Mouse (Mus musculus) heart, adult 2 months (tissue): ENCODE measurements around the gene Ccnd3. TPM values are rescaled to one million over a fixed set of nuclear protein-coding genes. Genes with fewer than 3 reads are reported as not detected.

ENCODE experiments used
- DNase-seq, 2 experiments: peaks; one replicate each; pipeline ENCODE4 v3.0.0; 2021
- H3K27ac ChIP-seq: fragments of 200-600 bp; 2 replicates; pipeline ENCODE4 v1.8.1; 2022
- H3K27me3 ChIP-seq: fragments of 200-500 bp; 2 replicates; pipeline ENCODE4 v1.6.1; 2012; ENCODE audit warnings: mild to moderate bottlenecking, low read length, inconsistent platforms, mixed read lengths; ENCODE audit not compliant: control insufficient read depth, insufficient read depth
- H3K36me3 ChIP-seq: fragments of 200-500 bp; 2 replicates; pipeline ENCODE4 v1.6.1; 2012; ENCODE audit warnings: low read length, inconsistent platforms; ENCODE audit not compliant: control insufficient read depth, insufficient read depth
- H3K4me1 ChIP-seq: fragments of 200-500 bp; 2 replicates; pipeline ENCODE4 v1.6.1; 2011; ENCODE audit warnings: low read length; ENCODE audit not compliant: control insufficient read depth, insufficient read depth
- H3K4me3 ChIP-seq: fragments of 200-600 bp; 2 replicates; pipeline ENCODE4 v1.8.1; 2022
- H3K79me2 ChIP-seq: fragments of 200-500 bp; replicated peaks from 2 replicates; pipeline ENCODE4 v1.6.1; 2012; ENCODE audit warnings: mild to moderate bottlenecking, inconsistent platforms, low read length, moderate library complexity, mixed read lengths; ENCODE audit not compliant: control insufficient read depth, insufficient read depth
- H3K9ac ChIP-seq: fragments of 200-500 bp; 2 replicates; pipeline ENCODE4 v1.6.1; 2012; ENCODE audit warnings: low read depth, mild to moderate bottlenecking, control low read depth, inconsistent platforms, low read length, mixed read lengths
- CTCF ChIP-seq: fragments of 200-600 bp; IDR thresholded peaks from 2 replicates; pipeline ENCODE4 v1.8.1; 2022; ENCODE audit warnings: antibody characterized with exemption, mild to moderate bottlenecking, moderate library complexity
- EP300 ChIP-seq: fragments of 200-500 bp; IDR thresholded peaks from 2 replicates; pipeline ENCODE4 v1.6.1; 2011; ENCODE audit warnings: low read depth, low read length, control low read depth; ENCODE audit not compliant: insufficient read depth
- POLR2A ChIP-seq: fragments of 200-500 bp; IDR thresholded peaks from 2 replicates; pipeline ENCODE4 v1.6.1; 2011; ENCODE audit warnings: mild to moderate bottlenecking, low read depth, low read length, control low read depth; ENCODE audit not compliant: insufficient read depth
- WGBS: fragments of 180-500 bp; shearing (Covaris S2); methylation state at CpG from one replicate; pipeline ENCODE4 v1.1.7; 2018; 5-methylcytosine and 5-hydroxymethylcytosine counted together
- intact Hi-C: fragments of 180-260 bp; cut with DNase I; formaldehyde crosslinking; loops from one replicate; pipeline ENCODE4 v1.15.1; 2025
- polyA plus RNA-seq: library from polyadenylated mRNA; depleted of rRNA; stranded (reverse); fragments of >200 nt; gene quantifications from 2 replicates; pipeline ENCODE4 v1.2.3, GENCODE M21; 2012
- total RNA-seq, 2 experiments: library from RNA; stranded (reverse); gene quantifications; 2 replicates each; pipeline ENCODE4 v1.2.3; 2021

The Ccnd3 gene
- total and polyA plus RNA-seq, 3 experiments: 75.1 to 83.7 (median 75.9) TPM

- no peaks in the 10 kb centered on the region; the same call in 1 of the 2 replicates for H3K79me2 ChIP-seq
- WGBS: 1% methylated on average over 63 of the region's 63 CpGs
- peak overlapping the region; percentile 86 for H3K4me3 ChIP-seq
- intact Hi-C loops: loop anchor here (2.0 kb wide), 1 partner anchor 17 kb away; the partner anchor contains the start of genes Bysl, Gm20517 and Med20
- no peaks in the 10 kb centered on the region for H3K27me3 ChIP-seq
- peak; percentile 42; the same call in 1 of the 2 replicates for TF ChIP-seq POLR2A
- TF ChIP-seq EP300: no peak
- DNase-seq: peak; percentile 96
- peak overlapping the region; percentile 91 for H3K27ac ChIP-seq
- H3K36me3 ChIP-seq: peaks cover 3% of the 10 kb centered on the region; the same call in 1 of the 2 replicates
- H3K4me1 ChIP-seq: peaks cover 12% of the 10 kb centered on the region
- H3K9ac ChIP-seq: peak overlapping the region; percentile 89
Measured at GRCm38 (mm10) chr17:47593215-47593853, 88.5 kb downstream of the Ccnd3 start.

- no peak for DNase-seq
- peak overlapping the region; percentile 91 for H3K27ac ChIP-seq
- peak overlapping the region; percentile 86 for H3K4me3 ChIP-seq
- H3K36me3 ChIP-seq: peaks cover 3% of the 10 kb centered on the region; the same call in 1 of the 2 replicates
- H3K27me3 ChIP-seq: no peaks in the 10 kb centered on the region
- TF ChIP-seq EP300 (no peak), CTCF (no peak), POLR2A (no peak)
- no peaks in the 10 kb centered on the region; the same call in 1 of the 2 replicates for H3K79me2 ChIP-seq
- WGBS: 0% methylated on average over 13 of the region's 13 CpGs
- intact Hi-C loops: loop anchor here (1.0 to 2.0 kb wide), 2 partner anchors 17 to 83 kb away; partner anchors contain the start of genes Bysl, Gm20517 and Med20
- peaks cover 12% of the 10 kb centered on the region for H3K4me1 ChIP-seq
- H3K9ac ChIP-seq: peak overlapping the region; percentile 89
Measured at GRCm38 (mm10) chr17:47593854-47594182, 89.0 kb downstream of the Ccnd3 start.

GRCm38 (mm10) chr17:47594183-47594968 lies 89.5 kb downstream of the Ccnd3 start:
- Histone ChIP-seq H3K4me3 (peak overlapping the region; percentile 86), H3K36me3 (peaks cover 3% of the 10 kb centered on the region; the same call in 1 of the 2 replicates), H3K27ac (peak overlapping the region; percentile 91), H3K27me3 (no peaks in the 10 kb centered on the region), H3K9ac (peak overlapping the region; percentile 89), H3K4me1 (peaks cover 12% of the 10 kb centered on the region), H3K79me2 (no peaks in the 10 kb centered on the region; the same call in 1 of the 2 replicates)
- TF ChIP-seq POLR2A (no peak), EP300 (no peak), CTCF (no peak)
- intact Hi-C loops: loop anchor here (1.0 kb wide), 1 partner anchor 83 kb away; no protein-coding TSS in a partner anchor
- WGBS: 1% methylated on average over 43 of the region's 43 CpGs
- DNase-seq: peak; percentile 64 to 72

- TF ChIP-seq CTCF: no peak
- TF ChIP-seq EP300: no peak
- no peak for TF ChIP-seq POLR2A
- Histone ChIP-seq H3K4me1 (peaks cover 15% of the 10 kb centered on the region), H3K9ac (peak overlapping the region; percentile 68), H3K79me2 (no peaks in the 10 kb centered on the region; the same call in 1 of the 2 replicates), H3K27me3 (no peaks in the 10 kb centered on the region), H3K4me3 (peak overlapping the region; percentile 86), H3K27ac (peak overlapping the region; percentile 91), H3K36me3 (peaks cover 3% of the 10 kb centered on the region; the same call in 1 of the 2 replicates)
- WGBS: 10% methylated on average over 9 of the region's 9 CpGs
- intact Hi-C loops: loop anchor here (1.0 kb wide), 1 partner anchor 84 kb away; no protein-coding TSS in a partner anchor
- no peak for DNase-seq
Measured at GRCm38 (mm10) chr17:47594969-47595247, 90.1 kb downstream of the Ccnd3 start.

- intact Hi-C loops: no loop called here
- peak overlapping the region; percentile 68 for H3K9ac ChIP-seq
Measured at GRCm38 (mm10) chr17:47595248-47596161, 90.7 kb downstream of the Ccnd3 start.

More at GRCm38 (mm10) chr17:47595248-47596161, 90.7 kb downstream of the Ccnd3 start:
- H3K27me3 ChIP-seq: no peaks in the 10 kb centered on the region
- peak overlapping the region; percentile 86 for H3K4me3 ChIP-seq
- WGBS: 18% methylated on average over 21 of the region's 21 CpGs
- TF ChIP-seq POLR2A (0 out of 2 replicates have a peak, but pooled peaks have one; percentile 35), EP300 (0 out of 2 replicates have a peak, but pooled peaks have one; percentile 27), CTCF (no peak)
- H3K36me3 ChIP-seq: peaks cover 3% of the 10 kb centered on the region; the same call in 1 of the 2 replicates
- H3K27ac ChIP-seq: peak overlapping the region; percentile 91
- peaks cover 16% of the 10 kb centered on the region for H3K4me1 ChIP-seq
- peak; percentile 73 to 80 for DNase-seq
- H3K79me2 ChIP-seq: no peaks in the 10 kb centered on the region; the same call in 1 of the 2 replicates
